Mouse (Mus musculus) c-Kit-positive CD71-positive TER-119-negative erythroid progenitor cells, embryonic 14.5 days (primary cell): ENCODE results near the gene Tmem204.
"Not testable (repeated sequence)": the region's sequence is repeated elsewhere in the genome, so short reads cannot be mapped to it uniquely, and the experiment has no call there.

Source experiments
- DNase-seq: peaks from one replicate; pipeline ENCODE4 v3.0.0-alpha.2; 2013; ENCODE audit warnings: low read depth

Gene Tmem204

GRCm38 (mm10) chr17:25083444-25083931 is at the start of gene Tmem204:
TSS of gene Tmem204 (minus strand) at chr17:25083591.
- no peak for DNase-seq

- DNase-seq, result no peak
These were observed 46.7 kb upstream of the Tmem204 start for GRCm38 (mm10) chr17:25130060-25130459.

- DNase-seq, result no peak
These were observed 44.3 kb upstream of the Tmem204 start for GRCm38 (mm10) chr17:25127681-25128080.

- peak; percentile 55 for DNase-seq
These were observed 43.7 kb upstream of the Tmem204 start for GRCm38 (mm10) chr17:25127079-25127478.

GRCm38 (mm10) chr17:25125442-25126060 is 42.2 kb upstream of the Tmem204 start:
- DNase-seq, result not testable (repeated sequence)

- no peak for DNase-seq
These were observed 40.6 kb upstream of the Tmem204 start for GRCm38 (mm10) chr17:25123979-25124378.

GRCm38 (mm10) chr17:25120406-25120805 is 37.0 kb upstream of the Tmem204 start, which contains the start of gene Ptx4:
TSS of gene Ptx4 (plus strand) at chr17:25120760.
- no peak for DNase-seq

GRCm38 (mm10) chr17:25117263-25117662 is 33.9 kb upstream of the Tmem204 start:
- no peak for DNase-seq

GRCm38 (mm10) chr17:25115664-25116432 is 32.5 kb upstream of the Tmem204 start, which contains the start of gene Telo2:
TSS of gene Telo2 (minus strand) at chr17:25115967.
- peak; percentile 90 for DNase-seq

- DNase-seq, result no peak
These were observed 31.7 kb upstream of the Tmem204 start for GRCm38 (mm10) chr17:25114908-25115645.

- no peak for DNase-seq
These were observed 29.0 kb upstream of the Tmem204 start for GRCm38 (mm10) chr17:25112423-25112810.

GRCm38 (mm10) chr17:25111739-25112422 is 28.5 kb upstream of the Tmem204 start:
- no peak for DNase-seq

GRCm38 (mm10) chr17:25111220-25111619 is 27.8 kb upstream of the Tmem204 start:
- DNase-seq, result no peak

GRCm38 (mm10) chr17:25110590-25110989 is 27.2 kb upstream of the Tmem204 start:
- DNase-seq, result no peak

- DNase-seq, result no peak
These were observed 26.2 kb upstream of the Tmem204 start for GRCm38 (mm10) chr17:25109578-25109977.

- no peak for DNase-seq
These were observed 24.4 kb upstream of the Tmem204 start for GRCm38 (mm10) chr17:25107786-25108185.

- no peak for DNase-seq
These were observed 17.9 kb upstream of the Tmem204 start for GRCm38 (mm10) chr17:25101338-25101737.

GRCm38 (mm10) chr17:25100052-25100451 is 16.7 kb upstream of the Tmem204 start:
- DNase-seq, result no peak

GRCm38 (mm10) chr17:25096221-25096620 is 12.8 kb upstream of the Tmem204 start:
- DNase-seq, result no peak

GRCm38 (mm10) chr17:25090450-25090849 is 7.1 kb upstream of the Tmem204 start:
- DNase-seq, result no peak

GRCm38 (mm10) chr17:25089158-25089557 is 5.8 kb upstream of the Tmem204 start:
- peak; percentile 20 for DNase-seq

GRCm38 (mm10) chr17:25086724-25087123 is 3.3 kb upstream of the Tmem204 start:
- DNase-seq, result no peak
